Mouse (Mus musculus) heart, postnatal 0 days (tissue): Measurements from ENCODE around the gene Neurl1b.

Experiments
- CTCF ChIP-seq: IDR thresholded peaks from 2 replicates; pipeline ENCODE4 v1.5.1; 2016; ENCODE audit warnings: antibody characterized with exemption, control low read depth, low read depth
- EP300 ChIP-seq: IDR thresholded peaks from 2 replicates; pipeline ENCODE4 v1.6.1; 2016; ENCODE audit warnings: antibody characterized with exemption, low read depth

- TF ChIP-seq CTCF: no peak
- no peak for TF ChIP-seq EP300
These were observed 28.5 kb upstream of the Neurl1b start for GRCm38 (mm10) chr17:26386131-26386481.
